Mouse (Mus musculus): ENCODE measurements around the gene Tbc1d32. TPM values are rescaled to one million over a fixed set of nuclear protein-coding genes. Genes with fewer than 3 reads are reported as not detected.

Gene Tbc1d32
- total RNA-seq, 2 experiments from 2014 or later: 0.26 TPM; not detected in 1

Other genes with a start within 250 kb of the Tbc1d32 start
- gene Msl3l2, start 121.8 kb downstream of the Tbc1d32 start, total RNA-seq (2015; ENCODE audit: low replicate concordance): 2.5 and 6.9 TPM in 2 replicates
- gene Msl3l2, start 121.8 kb downstream of the Tbc1d32 start, total RNA-seq (2017; ENCODE audit: low replicate concordance): 1.5 and 2.8 TPM in 2 replicates
- gene Gja1, start 148.6 kb upstream of the Tbc1d32 start, total RNA-seq (2015; ENCODE audit: low replicate concordance): 1.0 and 2.1 TPM in 2 replicates
- gene Gja1, start 148.6 kb upstream of the Tbc1d32 start, total RNA-seq (2017; ENCODE audit: low replicate concordance): 1.3 and 2.0 TPM in 2 replicates

Measured in erythroblast, adult 5-6 weeks (primary cell).